In genomic region chr10:52383522-52383921, GRCm38 (mm10) we compare ENCODE assay signal across 29 mouse cellular contexts. TPM values are rescaled to one million over a fixed set of nuclear protein-coding genes. Genes with fewer than 3 reads are reported as not detected.
DNase-seq lines count a peak whose midpoint lies in the region; ATAC-seq and TF ChIP-seq lines count a peak whose summit lies in the region.
"Had no signal": no experiment of that assay in that cellular context is flagged by ENCODE, and none has a peak within 500 bp of the region (broad histone marks: within the 10 kb centered on the region; RNA-seq: fewer than 3 reads in every experiment).

No protein-coding gene starts in this region.

- TF ChIP-seq EP300 in lung, postnatal 0 days (IDR thresholded peaks at IDR 0.05): no peak

- H3K27me3 ChIP-seq in lung, postnatal 0 days (replicated peaks; ENCODE audit: insufficient read depth, low read length): no peaks in the 10 kb centered on the region
- H3K27me3 ChIP-seq in myocyte (ENCODE audit: control insufficient read depth, insufficient read depth, insufficient read length): no peaks in the 10 kb centered on the region
- H3K27me3 ChIP-seq: embryonic facial prominence, embryonic 13.5 days; forebrain, embryonic 15.5 days; heart, embryonic 13.5 days; hindbrain, embryonic 15.5 days had no signal

- 77% methylated on average over 1 of the region's 1 CpGs for WGBS in lung, postnatal 0 days

- TF ChIP-seq CTCF in lung, postnatal 0 days (IDR thresholded peaks at IDR 0.05): no peak
- TF ChIP-seq CTCF in cortical plate, adult 2 months (IDR thresholded peaks at IDR 0.05; ENCODE audit: extremely low read depth, insufficient read depth, low read length): no peak

- H3K4me3 ChIP-seq in lung, postnatal 0 days (ENCODE audit: low read depth, low read length): no peak overlapping the region
- H3K4me3 ChIP-seq in cortical plate, adult 2 months (ENCODE audit: insufficient read depth, low read length): peak overlapping the region; percentile 99; the same call in 1 of the 2 replicates
- peak overlapping the region; percentile 84 for H3K4me3 ChIP-seq in myocyte

- H3ac ChIP-seq in myocyte (ENCODE audit: control insufficient read depth, insufficient read length): no peak overlapping the region

- peaks cover 29% of the 10 kb centered on the region for H3K79me2 ChIP-seq in myocyte (ENCODE audit: control insufficient read depth, insufficient read depth)

- no peaks in the 10 kb centered on the region for H3K9me3 ChIP-seq in lung, postnatal 0 days (ENCODE audit: low read length)
- H3K9me3 ChIP-seq: embryonic facial prominence, embryonic 13.5 days; forebrain, embryonic 15.5 days; heart, embryonic 13.5 days; hindbrain, embryonic 15.5 days had no signal

- ATAC-seq in lung, postnatal 0 days: no peak
- ATAC-seq: forebrain, embryonic 15.5 days; inflammation-experienced regulatory T-cells, adult 6 months; intestine, postnatal 0 days; Patski had no signal

- peak; percentile 29 for DNase-seq in lung, postnatal 0 days (ENCODE audit: low spot score)
- no peak for DNase-seq in lung, postnatal 14 days
- peak; percentile 22 for DNase-seq in 416B (ENCODE audit: low read depth)
- no peak for DNase-seq in adrenal gland, postnatal 36 days
- no peak for DNase-seq in yolk sac, embryonic 10.5 days (ENCODE audit: low spot score)
- DNase-seq: adrenal gland, adult 8-10 months; cerebellum, adult 18-20 months; cerebellum, postnatal 14 days; gastrocnemius, postnatal 14 days had no signal

- H3K4me1 ChIP-seq in lung, postnatal 0 days (ENCODE audit: insufficient read depth, low read depth, low read length): no peaks in the 10 kb centered on the region
- H3K4me1 ChIP-seq in cortical plate, adult 2 months (ENCODE audit: control insufficient read depth, insufficient read depth, low read length): peaks cover 3% of the 10 kb centered on the region; the same call in 1 of the 2 replicates

- H3K4me2 ChIP-seq in lung, postnatal 0 days (replicated peaks; ENCODE audit: low read depth, low read length): no peak overlapping the region
- peak overlapping the region; percentile 25 for H3K4me2 ChIP-seq in myocyte (ENCODE audit: low read depth)

- no peaks in the 10 kb centered on the region for H3K36me3 ChIP-seq in lung, postnatal 0 days (ENCODE audit: insufficient read depth, low read length)
- H3K36me3 ChIP-seq in myocyte (ENCODE audit: control insufficient read depth, insufficient read depth): no peaks in the 10 kb centered on the region
- H3K36me3 ChIP-seq: embryonic facial prominence, embryonic 13.5 days; forebrain, embryonic 15.5 days; heart, embryonic 13.5 days; hindbrain, embryonic 15.5 days had no signal

- no peak for TF ChIP-seq POLR2A in cortical plate, adult 2 months (IDR thresholded peaks at IDR 0.05; ENCODE audit: extremely low read depth, insufficient read depth, low read length)
- no peak for TF ChIP-seq POLR2A in myocyte (IDR thresholded peaks at IDR 0.05; ENCODE audit: insufficient read length, low read depth)

- no peak overlapping the region for H3K27ac ChIP-seq in lung, postnatal 0 days (ENCODE audit: low read length)
- H3K27ac ChIP-seq in cortical plate, adult 2 months (ENCODE audit: insufficient read depth, low read length): no peak overlapping the region
- H3K27ac ChIP-seq: forebrain, embryonic 15.5 days; hindbrain, embryonic 15.5 days had no signal

- no peak overlapping the region for H3K9ac ChIP-seq in lung, postnatal 0 days (replicated peaks; ENCODE audit: low read depth)

TF ChIP-seq in myocyte, 11 proteins besides CTCF, POLR2A, EP300 and RAD21:
- TF ChIP-seq E2F4 (IDR thresholded peaks at IDR 0.05; ENCODE audit: insufficient read depth) (no peak), CEBPB (IDR thresholded peaks at IDR 0.05; ENCODE audit: insufficient read depth, poor library complexity, severe bottlenecking) (peak; percentile 51; the same call in 1 of the 2 replicates)

RNA-seq across cellular contexts. Expression of gene Gopc, which starts 1.6 kb away (rescaled TPM):
- polyA plus RNA-seq in lung, postnatal 0 days (2015; fragmentation: Nextera tagmentation; extraction: Ambion mirVana): 13.7 and 15.4 TPM in 2 replicates
- polyA plus RNA-seq in cortical plate, adult 2 months (2012; rRNA removed): 22.8 and 23.8 TPM in 2 replicates
- polyA plus RNA-seq in myocyte (2012; fragmentation: generic; extraction: Trizol): 7.9 TPM
- 10 to 100 TPM; 23.3 to 27.3 TPM for total RNA-seq in adrenal gland, postnatal 36 days (2021)

RNA-seq across cellular contexts. Expression of gene Nepn, which starts 5.2 kb away (rescaled TPM):
- not detected in 2 replicates for polyA plus RNA-seq in lung, postnatal 0 days (2015; fragmentation: Nextera tagmentation; extraction: Ambion mirVana)
- polyA plus RNA-seq in cortical plate, adult 2 months (2012; rRNA removed): 0.08 TPM in 1 of 2 replicates, not detected in the other
- 0.02 TPM for polyA plus RNA-seq in myocyte (2012; fragmentation: generic; extraction: Trizol)
- under 1 TPM; 0.13 to 0.26 TPM for total RNA-seq in adrenal gland, postnatal 36 days (2021)
- total RNA-seq: adrenal gland, adult 8-10 months; common myeloid progenitor, adult 5-6 weeks; gastrocnemius, postnatal 14 days; granulocyte monocyte progenitor cell, adult 5-6 weeks had no signal
- polyA plus RNA-seq: C2C12; embryonic facial prominence, embryonic 13.5 days; forebrain, embryonic 11.5 days; forebrain, embryonic 15.5 days; heart, embryonic 13.5 days; heart, postnatal 0 days; hindbrain, embryonic 11.5 days; hindbrain, embryonic 15.5 days; inflammation-experienced regulatory T-cells, adult 6 months; Patski had no signal

RNA-seq across cellular contexts. Expression of gene Gm26741, which starts 25.0 kb away (rescaled TPM):
- not detected in 2 replicates for polyA plus RNA-seq in lung, postnatal 0 days (2015; fragmentation: Nextera tagmentation; extraction: Ambion mirVana)
- not detected in 2 replicates for polyA plus RNA-seq in cortical plate, adult 2 months (2012; rRNA removed)
- polyA plus RNA-seq in myocyte (2012; fragmentation: generic; extraction: Trizol): not detected
- not detected for total RNA-seq in adrenal gland, postnatal 36 days (2021)
- total RNA-seq: adrenal gland, adult 8-10 months; adrenal gland, postnatal 4 days; common myeloid progenitor, adult 5-6 weeks; gastrocnemius, postnatal 14 days; granulocyte monocyte progenitor cell, adult 5-6 weeks; heart, postnatal 36 days; MEL had no signal
- polyA plus RNA-seq: brain, embryonic 14.5 days; C2C12; embryonic facial prominence, embryonic 13.5 days; forebrain, embryonic 11.5 days; forebrain, embryonic 15.5 days; frontal cortex, adult 2 months; heart, embryonic 13.5 days; heart, postnatal 0 days; hindbrain, embryonic 11.5 days; hindbrain, embryonic 15.5 days; inflammation-experienced regulatory T-cells, adult 6 months; intestine, postnatal 0 days; Patski had no signal

RNA-seq across cellular contexts. Expression of gene Nus1, which starts 33.8 kb away (rescaled TPM):
- polyA plus RNA-seq in lung, postnatal 0 days (2015; fragmentation: Nextera tagmentation; extraction: Ambion mirVana): 9.0 and 11.3 TPM in 2 replicates
- 32.3 and 32.5 TPM in 2 replicates for polyA plus RNA-seq in cortical plate, adult 2 months (2012; rRNA removed)
- polyA plus RNA-seq in myocyte (2012; fragmentation: generic; extraction: Trizol): 10.9 TPM
- 10 to 100 TPM; 52.0 to 63.4 TPM for total RNA-seq in adrenal gland, postnatal 36 days (2021)

Comparison
In these comparisons a context has a peak if more than half of its experiments do, and no peak if none do; other contexts are left out.
1. DNase-seq: peak in lung, postnatal 0 days (single experiment) and 416B (single experiment); none in lung, postnatal 14 days (single experiment), adrenal gland, postnatal 36 days (0 of 2) and yolk sac, embryonic 10.5 days (single experiment).